Mouse (Mus musculus): ENCODE measurements around the gene Rbm15. TPM values are rescaled to one million over a fixed set of nuclear protein-coding genes. Genes with fewer than 3 reads are reported as not detected.
"Not testable (repeated sequence)": the region's sequence is repeated elsewhere in the genome, so short reads cannot be mapped to it uniquely, and the experiment has no call there.

Rbm15 gene
- polyA plus RNA-seq, 1 experiment from 2014 or later: 19.9 TPM

DNA sequence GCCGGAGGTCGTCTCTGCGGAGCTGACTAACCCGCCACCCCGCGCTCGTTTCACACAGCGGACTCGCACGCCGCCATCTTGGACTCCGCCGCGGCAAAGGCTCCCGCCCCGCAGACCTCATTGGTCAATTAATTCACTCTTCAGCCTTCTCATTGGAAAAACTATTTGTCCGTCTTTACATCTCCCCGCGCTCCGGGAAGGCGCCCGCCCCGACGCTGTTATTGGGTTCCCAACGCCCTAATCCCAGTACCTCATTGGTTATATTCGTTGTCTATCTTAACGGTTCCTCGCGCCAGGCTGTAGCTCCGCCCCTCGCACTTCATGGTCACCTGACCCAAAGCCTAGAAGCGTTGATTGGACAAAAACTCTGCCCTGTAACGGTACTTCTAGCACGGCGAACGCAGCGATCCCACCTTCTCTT is 503 bp downstream of the Rbm15 start:
- peak overlapping the region; percentile 97 for H3K4me3 ChIP-seq (ENCODE audit: low read depth, low read length)
- peaks cover 9% of the 10 kb centered on the region for H3K36me3 ChIP-seq (ENCODE audit: control insufficient read depth, insufficient read depth, low read length)
- DNase-seq (ENCODE audit: low spot score, missing footprints) (peak; percentile 99), ATAC-seq (ENCODE audit: low FRiP score) (peak; percentile 95)
- H3K4me2 ChIP-seq: peak overlapping the region; percentile 78; the same call in 1 of the 2 replicates
- H3K27ac ChIP-seq (ENCODE audit: low read depth, low read length): peak overlapping the region; percentile 97
- WGBS: under 1% methylated on average over 37 of the region's 37 CpGs
- no peaks in the 10 kb centered on the region for H3K27me3 ChIP-seq (ENCODE audit: control insufficient read depth, insufficient read depth, low read length)
- H3K4me1 ChIP-seq (ENCODE audit: control insufficient read depth, insufficient read depth, low read length): peaks cover 26% of the 10 kb centered on the region
- no peaks in the 10 kb centered on the region for H3K9me3 ChIP-seq (ENCODE audit: control insufficient read depth, low read length)
- H3K9ac ChIP-seq (ENCODE audit: low read length): peak overlapping the region; percentile 95

DNA sequence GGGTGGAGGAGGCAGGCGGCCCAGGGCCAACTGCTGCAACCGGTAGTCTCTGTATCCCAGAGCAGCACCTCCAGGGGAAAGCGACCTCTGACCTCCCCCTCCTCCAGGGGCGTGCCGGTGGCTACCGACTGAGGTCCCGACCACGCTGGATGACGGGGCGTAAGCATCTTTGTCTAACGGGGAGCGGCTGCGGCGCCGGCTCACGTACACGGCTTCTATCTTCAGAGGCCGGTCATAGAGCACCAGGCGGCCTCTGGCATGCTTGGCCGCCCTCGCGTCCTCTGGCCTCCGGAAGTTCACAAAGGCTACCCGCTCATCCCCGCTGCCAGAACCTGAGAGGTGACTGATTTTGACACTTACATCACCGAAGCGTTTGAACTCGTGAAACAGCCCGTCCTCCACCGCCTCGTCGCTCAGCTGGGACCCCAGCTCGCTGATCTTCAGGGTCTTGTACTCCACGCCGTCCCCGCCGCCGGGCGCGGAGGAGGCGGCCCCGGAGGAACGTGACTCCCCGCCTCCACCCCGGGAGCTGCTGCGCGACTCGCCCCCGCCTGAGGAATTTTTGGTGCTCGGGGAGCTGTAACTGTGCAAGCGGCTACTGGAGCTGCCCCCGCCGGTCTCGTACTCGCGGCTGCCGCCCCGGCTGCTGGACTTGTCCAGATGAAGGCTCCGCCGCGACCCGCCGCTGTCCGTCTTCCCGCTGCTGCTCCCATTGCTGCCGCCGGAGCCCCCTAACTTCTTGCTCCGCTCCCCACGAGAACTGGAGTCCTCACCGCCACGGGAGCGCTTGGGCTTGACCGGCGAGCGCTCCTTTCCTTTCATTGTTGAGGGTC is 1.1 kb downstream of the Rbm15 start:
- peak; percentile 4 for ATAC-seq (ENCODE audit: low FRiP score)
- Histone ChIP-seq H3K4me2 (peak overlapping the region; percentile 95), H3K9ac (ENCODE audit: low read length) (peak overlapping the region; percentile 91), H3K27ac (ENCODE audit: low read depth, low read length) (peak overlapping the region; percentile 88), H3K9me3 (ENCODE audit: control insufficient read depth, low read length) (no peaks in the 10 kb centered on the region), H3K36me3 (ENCODE audit: control insufficient read depth, insufficient read depth, low read length) (peaks cover 9% of the 10 kb centered on the region), H3K27me3 (ENCODE audit: control insufficient read depth, insufficient read depth, low read length) (no peaks in the 10 kb centered on the region), H3K4me3 (ENCODE audit: low read depth, low read length) (peak overlapping the region; percentile 97), H3K4me1 (ENCODE audit: control insufficient read depth, insufficient read depth, low read length) (peaks cover 29% of the 10 kb centered on the region)
- peak; percentile 95 for DNase-seq (ENCODE audit: low spot score, missing footprints)
- WGBS: under 1% methylated on average over 70 of the region's 75 CpGs

DNA sequence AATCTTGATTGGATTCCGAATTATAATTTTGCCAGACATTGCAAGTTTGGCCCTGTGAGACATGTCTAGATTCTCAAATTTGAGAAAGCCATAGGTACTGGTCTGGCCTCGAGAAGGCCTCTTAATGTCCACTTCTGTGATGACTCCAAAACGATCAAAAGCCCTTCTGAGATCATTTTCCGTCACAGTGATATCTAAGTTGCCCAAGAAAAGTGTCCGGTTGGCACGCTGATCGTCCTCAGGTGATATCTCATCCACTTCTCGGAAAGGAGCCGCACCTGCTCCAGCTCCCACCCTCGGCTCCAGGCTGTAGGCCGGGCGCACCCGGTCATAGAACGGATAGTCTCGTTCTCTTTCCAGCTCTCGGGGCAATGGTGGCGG is 1.7 kb downstream of the Rbm15 start:
- ATAC-seq (ENCODE audit: low FRiP score): no peak
- Histone ChIP-seq H3K4me2 (peak overlapping the region; percentile 95), H3K4me1 (ENCODE audit: control insufficient read depth, insufficient read depth, low read length) (peaks cover 29% of the 10 kb centered on the region)

DNA sequence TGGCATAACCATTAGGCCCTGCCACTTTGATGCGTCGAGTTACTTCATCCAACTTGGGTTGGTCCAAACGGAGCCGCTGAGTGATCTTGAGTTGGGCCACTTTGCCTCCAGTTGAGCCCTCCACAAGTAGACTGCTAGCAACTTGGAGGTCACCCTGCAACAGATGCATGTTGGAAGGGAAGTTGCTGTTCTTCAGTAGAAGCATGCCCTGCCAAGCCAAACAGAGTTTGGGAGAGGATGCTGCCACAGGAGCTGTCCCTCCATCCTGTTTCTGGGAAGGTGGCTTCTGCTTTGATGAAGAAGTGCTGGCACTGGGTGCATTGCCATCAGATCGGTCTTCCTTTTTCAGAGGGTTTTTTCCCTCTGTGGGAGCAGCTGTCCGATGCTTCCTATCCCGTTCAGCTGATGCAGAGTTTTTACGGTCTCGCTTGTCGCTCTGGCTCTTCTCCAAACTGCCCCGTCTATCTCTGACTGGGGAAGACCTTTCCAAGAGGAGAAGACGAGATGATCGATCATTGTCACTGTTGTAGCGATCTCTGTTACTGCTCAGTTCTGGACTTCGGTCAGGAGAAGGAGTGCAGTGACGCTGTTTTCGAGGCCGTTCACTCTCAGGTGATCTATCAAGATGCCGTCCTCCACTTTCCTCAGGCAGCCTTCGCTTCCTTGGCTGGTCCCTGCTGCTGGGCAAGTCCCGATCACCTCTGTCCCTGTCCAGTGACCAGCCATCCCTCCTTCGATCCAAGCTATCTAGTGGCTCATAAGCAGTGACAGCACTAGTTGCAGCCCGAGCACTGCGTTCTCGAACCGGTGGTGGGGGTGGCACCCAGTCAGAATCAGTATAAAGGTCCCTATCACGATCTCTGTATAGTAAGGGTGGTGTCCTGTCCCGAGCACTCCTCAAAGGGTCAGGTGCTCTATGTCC is 2.7 kb downstream of the Rbm15 start:
- Histone ChIP-seq H3K4me3 (ENCODE audit: low read depth, low read length) (peak overlapping the region; percentile 97), H3K9me3 (ENCODE audit: control insufficient read depth, low read length) (no peaks in the 10 kb centered on the region), H3K27ac (ENCODE audit: low read depth, low read length) (no peak overlapping the region), H3K4me1 (ENCODE audit: control insufficient read depth, insufficient read depth, low read length) (peaks cover 33% of the 10 kb centered on the region), H3K36me3 (ENCODE audit: control insufficient read depth, insufficient read depth, low read length) (peaks cover 9% of the 10 kb centered on the region), H3K4me2 (peak overlapping the region; percentile 95), H3K9ac (ENCODE audit: low read length) (peak overlapping the region; percentile 28; the same call in 1 of the 2 replicates), H3K27me3 (ENCODE audit: control insufficient read depth, insufficient read depth, low read length) (no peaks in the 10 kb centered on the region)
- 87% methylated on average over 28 of the region's 28 CpGs for WGBS
- DNase-seq (ENCODE audit: low spot score, missing footprints): no peak
- no peak for ATAC-seq (ENCODE audit: low FRiP score)

More for the DNA sequence above, 1.7 kb downstream of the Rbm15 start:
- peak; percentile 89 for DNase-seq (ENCODE audit: low spot score, missing footprints)
- H3K9me3 ChIP-seq (ENCODE audit: control insufficient read depth, low read length): no peaks in the 10 kb centered on the region
- H3K36me3 ChIP-seq (ENCODE audit: control insufficient read depth, insufficient read depth, low read length): peaks cover 9% of the 10 kb centered on the region
- peak overlapping the region; percentile 91 for H3K9ac ChIP-seq (ENCODE audit: low read length)
- WGBS: 32% methylated on average over 17 of the region's 17 CpGs
- no peaks in the 10 kb centered on the region for H3K27me3 ChIP-seq (ENCODE audit: control insufficient read depth, insufficient read depth, low read length)
- no peak overlapping the region; the same call in 1 of the 2 replicates for H3K27ac ChIP-seq (ENCODE audit: low read depth, low read length)
- H3K4me3 ChIP-seq (ENCODE audit: low read depth, low read length): peak overlapping the region; percentile 97

DNA sequence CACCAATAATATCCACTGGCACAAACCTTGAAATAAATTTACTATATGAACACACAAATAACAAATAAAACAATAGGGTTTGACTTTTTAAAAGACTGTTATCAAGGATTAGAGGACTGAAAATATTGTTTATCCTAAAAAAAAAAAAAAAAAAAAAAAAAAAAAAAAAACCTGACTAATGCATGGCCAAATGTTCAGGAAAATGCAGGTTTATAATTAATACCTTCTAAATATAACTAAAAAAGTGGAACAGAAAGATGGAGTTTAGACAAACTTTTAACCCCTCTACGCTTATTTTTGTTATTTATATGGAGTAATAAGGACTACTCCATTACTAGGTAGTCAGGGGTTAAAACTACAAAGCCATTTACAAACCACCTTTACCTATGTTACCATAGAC is 7.0 kb downstream of the Rbm15 start:
- ATAC-seq (ENCODE audit: low FRiP score) (no peak), DNase-seq (ENCODE audit: low spot score, missing footprints) (no peak)
- Histone ChIP-seq H3K4me1 (ENCODE audit: control insufficient read depth, insufficient read depth, low read length) (peaks cover 41% of the 10 kb centered on the region), H3K9ac (ENCODE audit: low read length) (no peak overlapping the region), H3K36me3 (ENCODE audit: control insufficient read depth, insufficient read depth, low read length) (peaks cover 13% of the 10 kb centered on the region), H3K27me3 (ENCODE audit: control insufficient read depth, insufficient read depth, low read length) (no peaks in the 10 kb centered on the region), H3K4me3 (ENCODE audit: low read depth, low read length) (no peak overlapping the region), H3K4me2 (no peak overlapping the region), H3K27ac (ENCODE audit: low read depth, low read length) (no peak overlapping the region), H3K9me3 (ENCODE audit: control insufficient read depth, low read length) (no peaks in the 10 kb centered on the region)
- WGBS: 96% methylated on average over 1 of the region's 1 CpGs

DNA sequence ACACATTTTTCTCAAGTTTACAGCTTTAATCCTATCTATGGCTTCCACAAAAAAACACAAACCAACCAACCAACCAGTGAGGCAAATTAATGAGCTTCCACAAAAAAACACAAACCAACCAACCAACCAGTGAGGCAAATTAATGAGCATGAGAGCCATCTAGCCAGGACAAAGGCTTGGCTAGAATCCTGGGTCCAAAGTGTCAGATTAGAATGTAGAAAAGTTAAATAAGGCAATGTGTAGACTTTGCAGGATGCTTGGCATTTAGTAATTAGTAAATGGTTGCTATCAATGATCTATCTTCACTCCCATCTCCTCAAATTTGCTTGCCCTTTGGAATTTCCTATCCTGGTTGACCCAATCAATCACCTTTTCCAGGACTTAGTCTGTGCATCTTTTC is 11.7 kb downstream of the Rbm15 start:
- no peak for ATAC-seq (ENCODE audit: low FRiP score)
- Histone ChIP-seq H3K9ac (ENCODE audit: low read length) (no peak overlapping the region), H3K4me3 (ENCODE audit: low read depth, low read length) (no peak overlapping the region), H3K27ac (ENCODE audit: low read depth, low read length) (no peak overlapping the region), H3K4me2 (no peak overlapping the region), H3K4me1 (ENCODE audit: control insufficient read depth, insufficient read depth, low read length) (peaks cover 20% of the 10 kb centered on the region), H3K9me3 (ENCODE audit: control insufficient read depth, low read length) (no peaks in the 10 kb centered on the region), H3K36me3 (ENCODE audit: control insufficient read depth, insufficient read depth, low read length) (peaks cover 6% of the 10 kb centered on the region), H3K27me3 (ENCODE audit: control insufficient read depth, insufficient read depth, low read length) (no peaks in the 10 kb centered on the region)
- DNase-seq (ENCODE audit: low spot score, missing footprints): no peak

DNA sequence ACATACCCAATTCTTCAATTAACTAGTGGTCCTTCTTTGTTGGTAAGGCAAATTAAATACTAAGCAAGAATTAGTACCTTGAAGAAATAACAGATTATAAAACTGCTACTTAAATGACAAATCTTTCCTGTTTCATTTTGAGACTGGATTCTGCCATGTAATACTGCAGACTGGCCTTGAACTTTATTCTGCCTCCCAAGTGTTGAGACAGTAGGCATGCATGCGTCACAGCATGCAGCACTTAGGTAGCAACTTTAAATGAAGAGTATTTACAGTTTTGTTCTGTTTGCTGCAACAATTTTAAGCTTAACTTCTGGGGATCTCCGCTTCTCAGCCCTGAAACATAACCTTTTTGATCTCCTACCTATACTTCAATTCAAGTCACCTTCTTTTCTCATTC is 12.3 kb downstream of the Rbm15 start:
- peaks cover 20% of the 10 kb centered on the region for H3K4me1 ChIP-seq (ENCODE audit: control insufficient read depth, insufficient read depth, low read length)
- no peaks in the 10 kb centered on the region for H3K27me3 ChIP-seq (ENCODE audit: control insufficient read depth, insufficient read depth, low read length)
- WGBS: 94% methylated on average over 2 of the region's 2 CpGs
- no peak overlapping the region for H3K9ac ChIP-seq (ENCODE audit: low read length)
- peaks cover 6% of the 10 kb centered on the region for H3K36me3 ChIP-seq (ENCODE audit: control insufficient read depth, insufficient read depth, low read length)
- DNase-seq (ENCODE audit: low spot score, missing footprints) (no peak), ATAC-seq (ENCODE audit: low FRiP score) (no peak)
- no peak overlapping the region for H3K27ac ChIP-seq (ENCODE audit: low read depth, low read length)
- no peak overlapping the region for H3K4me3 ChIP-seq (ENCODE audit: low read depth, low read length)
- H3K4me2 ChIP-seq: no peak overlapping the region
- H3K9me3 ChIP-seq (ENCODE audit: control insufficient read depth, low read length): no peaks in the 10 kb centered on the region

DNA sequence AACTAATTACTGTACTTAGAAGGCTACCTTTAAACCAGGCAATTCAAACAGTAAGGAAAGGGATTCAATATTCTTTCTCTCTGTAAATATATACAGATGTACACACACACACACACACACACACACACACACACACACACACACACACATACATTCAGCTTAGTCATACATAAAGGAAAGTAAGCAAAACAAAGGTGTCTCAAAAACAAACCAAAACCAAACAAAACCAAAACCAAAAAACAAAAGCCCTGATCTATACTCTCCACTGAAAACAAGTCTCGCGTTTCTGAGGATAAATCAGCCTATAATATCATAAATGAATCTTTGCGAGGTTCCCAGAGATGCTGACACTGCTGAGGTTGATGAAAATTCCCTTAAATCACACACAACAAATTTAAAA is 16.1 kb downstream of the Rbm15 start:
- WGBS: 91% methylated on average over 3 of the region's 3 CpGs
- H3K4me3 ChIP-seq (ENCODE audit: low read depth, low read length): no peak overlapping the region
- no peaks in the 10 kb centered on the region for H3K27me3 ChIP-seq (ENCODE audit: control insufficient read depth, insufficient read depth, low read length)

DNA sequence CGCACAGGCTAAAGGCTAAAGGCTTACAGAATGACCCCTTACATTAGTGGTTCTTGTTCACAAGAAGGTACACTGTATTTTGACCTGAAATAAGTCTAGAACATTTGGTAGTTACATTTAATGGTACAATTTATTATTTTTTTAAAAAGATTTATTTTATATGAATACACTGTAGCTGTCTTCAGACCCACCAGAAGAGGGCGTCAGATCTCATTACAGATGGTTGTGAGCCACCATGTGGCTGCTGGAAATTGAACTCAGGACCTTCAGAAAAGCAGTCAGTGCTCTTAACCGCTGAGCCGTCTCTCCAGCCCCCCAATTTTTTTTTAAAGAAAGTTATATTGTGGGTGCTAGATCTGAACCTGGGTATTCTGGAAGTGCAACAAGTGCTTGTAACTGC is 36.6 kb downstream of the Rbm15 start:
- WGBS: 70% methylated on average over 4 of the region's 4 CpGs

More for the DNA sequence above, 16.1 kb downstream of the Rbm15 start:
- no peak overlapping the region for H3K27ac ChIP-seq (ENCODE audit: low read depth, low read length)
- no peak overlapping the region for H3K4me2 ChIP-seq
- H3K9me3 ChIP-seq (ENCODE audit: control insufficient read depth, low read length): no peaks in the 10 kb centered on the region
- peaks cover 2% of the 10 kb centered on the region for H3K36me3 ChIP-seq (ENCODE audit: control insufficient read depth, insufficient read depth, low read length)
- H3K9ac ChIP-seq (ENCODE audit: low read length): no peak overlapping the region
- DNase-seq (ENCODE audit: low spot score, missing footprints): no peak
- no peak for ATAC-seq (ENCODE audit: low FRiP score)
- H3K4me1 ChIP-seq (ENCODE audit: control insufficient read depth, insufficient read depth, low read length): no peaks in the 10 kb centered on the region

More for the DNA sequence above, 36.6 kb downstream of the Rbm15 start:
- ATAC-seq (ENCODE audit: low FRiP score); H3K9ac ChIP-seq (ENCODE audit: low read length); H3K27me3 ChIP-seq (ENCODE audit: control insufficient read depth, insufficient read depth, low read length); H3K4me1 ChIP-seq (ENCODE audit: control insufficient read depth, insufficient read depth, low read length); H3K36me3 ChIP-seq (ENCODE audit: control insufficient read depth, insufficient read depth, low read length); H3K4me3 ChIP-seq (ENCODE audit: low read depth, low read length); H3K4me2 ChIP-seq; H3K9me3 ChIP-seq (ENCODE audit: control insufficient read depth, low read length); H3K27ac ChIP-seq (ENCODE audit: low read depth, low read length): not testable (repeated sequence)
- DNase-seq (ENCODE audit: low spot score, missing footprints): peak; percentile 59

Data from midbrain, embryonic 11.5 days (tissue).